Mouse (Mus musculus): ENCODE data around the gene Gpbp1l1. TPM values are rescaled to one million over a fixed set of nuclear protein-coding genes. Genes with fewer than 3 reads are reported as not detected.

Gene Gpbp1l1
- polyA plus RNA-seq (2015; fragmentation: Nextera tagmentation; extraction: Ambion mirVana): 11.7 and 12.6 TPM in 2 replicates

GRCm38 (mm10) chr4:116557306-116558121 lies at the start of gene Gpbp1l1:
TSS of gene Gpbp1l1 (plus strand) at chr4:116557658.

GRCm38 (mm10) chr4:116555413-116556300 lies 1.8 kb upstream of the Gpbp1l1 start, which contains the start of gene Tmem69:
TSS of gene Tmem69 (minus strand) at chr4:116555936.

GRCm38 (mm10) chr4:116596379-116596778 lies 38.9 kb downstream of the Gpbp1l1 start, which contains the start of gene Ccdc17:
TSS of gene Ccdc17 (plus strand) at chr4:116596654.

GRCm38 (mm10) chr4:116627722-116628662 lies 70.5 kb downstream of the Gpbp1l1 start, which contains the start of gene Nasp:
TSS of gene Nasp (minus strand) at chr4:116627941.

Other genes starting within 250 kb of the Gpbp1l1 start
- gene Mast2, start 93.5 kb upstream of the Gpbp1l1 start, polyA plus RNA-seq (2015; fragmentation: Nextera tagmentation; extraction: Ambion mirVana): 23.3 and 23.8 TPM in 2 replicates
- gene Ipp, start 50.1 kb upstream of the Gpbp1l1 start, polyA plus RNA-seq (2015; fragmentation: Nextera tagmentation; extraction: Ambion mirVana): 9.2 and 11.0 TPM in 2 replicates
- gene Tmem69, start 1.7 kb upstream of the Gpbp1l1 start, polyA plus RNA-seq (2015; fragmentation: Nextera tagmentation; extraction: Ambion mirVana): 17.5 and 18.3 TPM in 2 replicates
- gene Ccdc17, start 39.0 kb downstream of the Gpbp1l1 start, polyA plus RNA-seq (2015; fragmentation: Nextera tagmentation; extraction: Ambion mirVana): 4.8 and 5.4 TPM in 2 replicates
- gene Nasp, start 70.3 kb downstream of the Gpbp1l1 start, polyA plus RNA-seq (2015; fragmentation: Nextera tagmentation; extraction: Ambion mirVana): 55.0 and 59.1 TPM in 2 replicates
- 699 and 752 TPM in 2 replicates for gene Akr1a1, start 94.0 kb downstream of the Gpbp1l1 start, polyA plus RNA-seq (2015; fragmentation: Nextera tagmentation; extraction: Ambion mirVana)
- 509 and 614 TPM in 2 replicates for gene Prdx1, start 127.9 kb downstream of the Gpbp1l1 start, polyA plus RNA-seq (2015; fragmentation: Nextera tagmentation; extraction: Ambion mirVana)
- 14.8 and 19.0 TPM in 2 replicates for gene Mmachc, start 150.7 kb downstream of the Gpbp1l1 start, polyA plus RNA-seq (2015; fragmentation: Nextera tagmentation; extraction: Ambion mirVana)
- 5.8 and 6.5 TPM in 2 replicates for gene Ccdc163, start 150.9 kb downstream of the Gpbp1l1 start, polyA plus RNA-seq (2015; fragmentation: Nextera tagmentation; extraction: Ambion mirVana)
- gene Tesk2, start 163.3 kb downstream of the Gpbp1l1 start, polyA plus RNA-seq (2015; fragmentation: Nextera tagmentation; extraction: Ambion mirVana): 2.5 and 2.8 TPM in 2 replicates
- 23.4 and 25.2 TPM in 2 replicates for gene Toe1, start 250.0 kb downstream of the Gpbp1l1 start, polyA plus RNA-seq (2015; fragmentation: Nextera tagmentation; extraction: Ambion mirVana)